Mouse (Mus musculus) C3H10T1/2 (cell line): ENCODE data around the gene Dedd2. TPM values are rescaled to one million over a fixed set of nuclear protein-coding genes. Genes with fewer than 3 reads are reported as not detected.

ENCODE experiments used
- polyA plus RNA-seq, 2 experiments: library from polyadenylated mRNA; unstranded; fragments of >200 nt; fragmentation: generic; extraction: Trizol; gene quantifications; one replicate each; pipeline ENCODE4 v1.2.1; 2012; ENCODE audit warnings: missing spikeins in 2 of 2

Gene Dedd2
- polyA plus RNA-seq, result 1 to 10 TPM; 4.6 to 8.1 TPM

GRCm38 (mm10) chr7:25220457-25221101, at the start of gene Dedd2:
Dedd2 (minus strand) TSS chr7:25220615.

DNA sequence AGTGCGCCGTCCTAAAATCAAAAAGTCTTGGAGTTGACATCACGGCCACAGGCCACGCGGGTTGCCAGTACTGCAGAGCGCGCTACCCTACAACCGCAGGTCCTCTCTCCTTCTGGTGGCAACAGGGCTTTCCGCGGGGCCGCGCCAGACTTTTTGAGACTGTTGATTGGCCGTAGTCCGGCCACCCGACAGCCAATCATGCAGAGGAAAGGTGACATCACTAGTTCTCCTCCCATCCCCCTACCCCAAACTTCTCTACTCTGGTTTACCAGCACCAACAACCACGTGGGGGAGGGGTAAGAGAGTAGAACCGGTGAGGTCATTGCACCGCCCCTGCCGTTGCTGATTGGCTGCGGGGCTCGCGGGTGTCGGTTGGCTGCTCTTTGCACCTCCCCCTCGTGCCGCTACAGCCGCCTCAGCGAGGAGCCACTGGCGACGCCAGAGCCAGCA, 46.9 kb upstream of the Dedd2 start, which contains the start of gene Cic:
TSS of gene Cic (plus strand) at position 404 of the 450 bp plus-strand sequence.

GRCm38 (mm10) chr7:25250141-25250972, 29.9 kb upstream of the Dedd2 start, which contains the start of gene Erf:
Erf (minus strand) TSS chr7:25250761.

GRCm38 (mm10) chr7:25237249-25238014, 17.0 kb upstream of the Dedd2 start, which contains the start of gene Gsk3a:
Gsk3a (minus strand) TSS chr7:25237851.

DNA sequence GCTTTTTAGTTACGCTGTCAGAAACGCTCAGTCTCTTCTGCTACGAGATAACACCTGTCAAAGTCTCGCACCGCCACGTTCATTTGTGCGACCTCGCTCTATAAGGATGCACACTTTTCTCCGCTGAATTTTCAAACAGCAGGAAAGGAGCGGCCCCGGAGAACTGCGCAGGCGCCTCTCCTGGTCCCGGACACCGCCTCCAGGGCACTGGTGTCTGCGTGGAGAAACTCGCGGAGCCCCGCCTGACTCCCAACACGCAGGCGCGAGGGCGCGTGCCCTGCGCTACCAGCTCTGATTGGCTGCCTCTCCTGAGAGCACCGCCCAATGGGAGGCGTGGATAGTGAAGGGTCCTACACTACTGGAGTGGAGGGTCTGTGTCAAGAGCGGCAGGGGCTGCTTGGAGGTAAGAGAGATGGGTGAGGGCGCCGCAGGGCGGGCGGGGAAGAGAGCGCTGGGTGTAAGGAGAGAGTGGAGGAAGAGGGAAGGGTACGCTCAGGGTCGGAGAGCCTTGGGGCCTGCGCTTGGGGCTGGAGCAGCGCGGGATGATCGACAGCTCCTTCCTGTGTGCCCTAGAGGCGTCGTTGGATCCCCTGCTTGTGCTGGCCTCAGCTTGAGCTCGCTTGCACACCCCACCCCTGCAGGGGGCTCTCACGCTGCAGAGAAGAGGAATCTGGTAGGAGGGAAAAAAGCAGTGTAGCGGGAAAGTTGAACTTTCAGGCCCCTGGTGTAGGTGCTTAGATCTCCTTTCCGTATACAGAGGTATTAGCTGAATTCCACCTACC, 878 bp upstream of the Dedd2 start, which contains the start of gene Zfp526:
TSS of gene Zfp526 (plus strand) at position 324 of the 782 bp plus-strand sequence.

DNA sequence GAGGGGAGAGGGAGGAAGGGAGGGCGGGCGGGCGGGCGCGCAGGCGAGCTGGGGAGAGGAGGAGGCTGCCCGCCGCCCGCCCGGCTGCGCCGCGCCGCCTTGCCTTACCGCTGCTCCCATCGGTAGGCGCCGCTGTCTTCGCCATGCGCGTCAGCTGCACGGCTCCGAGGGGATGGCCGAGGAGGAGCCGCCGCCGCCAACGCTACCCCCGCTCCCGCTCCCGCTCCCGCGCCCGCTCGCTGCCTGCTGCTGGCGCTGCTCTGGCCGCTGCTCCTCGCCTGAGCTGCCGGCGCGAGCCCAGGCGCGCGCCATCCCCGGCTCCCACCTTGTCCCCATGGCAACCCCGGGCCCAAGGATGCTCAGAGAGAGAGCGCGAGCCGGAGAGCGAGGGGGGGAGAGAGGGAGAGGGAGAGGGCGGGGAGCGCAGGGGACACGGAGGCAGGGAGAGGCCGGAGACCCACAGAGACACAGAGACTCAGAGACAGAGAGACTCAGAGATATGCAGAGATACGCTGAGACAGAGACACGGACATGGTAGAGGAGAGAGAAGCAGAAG, 40.7 kb downstream of the Dedd2 start, which contains the start of gene Pou2f2:
TSS of gene Pou2f2 (minus strand) at position 121 of the 556 bp plus-strand sequence.

Other genes starting within 250 kb of the Dedd2 start
- gene Rabac1, start 247.9 kb downstream of the Dedd2 start, polyA plus RNA-seq, result 100 to 1,000 TPM; 313 to 446 TPM
- under 1 TPM; 0.05 to 0.30 TPM for gene Atp1a3, start 214.7 kb downstream of the Dedd2 start, polyA plus RNA-seq
- 1 to 10 TPM in 1 of 2 experiments, under 1 TPM in 1; 0.13 to 2.8 TPM for gene Grik5, start 148.3 kb downstream of the Dedd2 start, polyA plus RNA-seq
- gene Zfp574, start 148.0 kb downstream of the Dedd2 start, polyA plus RNA-seq, result 10 to 100 TPM in 1 of 2 experiments, 1 to 10 TPM in 1; 8.7 to 17.3 TPM
- gene Pou2f2, start 40.9 kb downstream of the Dedd2 start, polyA plus RNA-seq, result under 1 TPM; under 0.01 to 0.04 TPM
- 1 to 10 TPM; 2.5 to 6.9 TPM for gene Zfp526, start 810 bp upstream of the Dedd2 start, polyA plus RNA-seq
- gene Gsk3a, start 17.2 kb upstream of the Dedd2 start, polyA plus RNA-seq, result 10 to 100 TPM; 64.5 to 68.5 TPM
- gene Erf, start 30.1 kb upstream of the Dedd2 start, polyA plus RNA-seq, result 10 to 100 TPM; 37.1 to 40.3 TPM
- 100 to 1,000 TPM; 105 to 123 TPM for gene Cic, start 47.1 kb upstream of the Dedd2 start, polyA plus RNA-seq
- 100 to 1,000 TPM; 137 to 139 TPM for gene Pafah1b3, start 77.4 kb upstream of the Dedd2 start, polyA plus RNA-seq
- gene Prr19, start 80.8 kb upstream of the Dedd2 start, polyA plus RNA-seq, result under 1 TPM; 0.02 to 0.17 TPM
- not detected for gene Tmem145, start 85.5 kb upstream of the Dedd2 start, polyA plus RNA-seq
- gene Megf8, start 96.5 kb upstream of the Dedd2 start, polyA plus RNA-seq, result 10 to 100 TPM; 17.7 to 66.3 TPM
- gene Cnfn, start 149.1 kb upstream of the Dedd2 start, polyA plus RNA-seq, result under 1 TPM; 0.15 to 0.51 TPM
- 10 to 100 TPM in 1 of 2 experiments, 1 to 10 TPM in 1; 4.6 to 19.9 TPM for gene Lipe, start 178.1 kb upstream of the Dedd2 start, polyA plus RNA-seq
- gene Cxcl17, start 192.3 kb upstream of the Dedd2 start, polyA plus RNA-seq, result under 1 TPM; 0.07 to 0.45 TPM